Mouse (Mus musculus): Measurements from ENCODE around the gene Kng1. TPM values are rescaled to one million over a fixed set of nuclear protein-coding genes. Genes with fewer than 3 reads are reported as not detected.
"Not testable (repeated sequence)": the region's sequence is repeated elsewhere in the genome, so short reads cannot be mapped to it uniquely, and the experiment has no call there.

The Kng1 gene
- polyA plus RNA-seq, 1 experiment from 2014 or later = 9.2 TPM

DNA sequence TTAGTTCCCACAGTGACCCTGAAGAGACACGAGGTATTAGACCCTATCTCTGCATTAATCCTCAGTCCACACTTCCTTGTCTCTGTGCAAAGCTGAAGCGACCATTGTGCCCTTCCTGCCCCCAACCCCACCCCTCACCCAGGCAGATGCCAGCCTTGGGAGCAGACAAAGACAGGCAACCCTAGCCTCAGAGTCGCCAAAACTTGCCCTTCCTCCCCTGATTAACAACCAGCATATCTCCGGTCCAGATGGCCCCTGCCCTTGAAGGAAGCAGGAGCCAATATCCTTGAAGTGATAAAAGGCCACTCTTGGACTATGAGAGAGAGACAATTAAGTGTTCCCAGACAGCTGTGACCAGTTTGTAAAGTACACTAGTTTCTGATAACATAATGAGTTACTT, 16.8 kb upstream of the Kng1 start:
- 11% methylated on average over 4 of the region's 4 CpGs for WGBS
- Histone ChIP-seq H3K27me3 (no peaks in the 10 kb centered on the region), H3K9me3 (replicated peaks) (no peaks in the 10 kb centered on the region), H3K36me3 (no peaks in the 10 kb centered on the region), H3K27ac (no peak overlapping the region), H3K4me3 (replicated peaks) (no peak overlapping the region), H3K4me2 (no peak overlapping the region), H3K4me1 (peaks cover 7% of the 10 kb centered on the region; the same call in 1 of the 2 replicates), H3K9ac (no peak overlapping the region)
- ATAC-seq (replicated peaks; ENCODE audit: low FRiP score) = no peak

DNA sequence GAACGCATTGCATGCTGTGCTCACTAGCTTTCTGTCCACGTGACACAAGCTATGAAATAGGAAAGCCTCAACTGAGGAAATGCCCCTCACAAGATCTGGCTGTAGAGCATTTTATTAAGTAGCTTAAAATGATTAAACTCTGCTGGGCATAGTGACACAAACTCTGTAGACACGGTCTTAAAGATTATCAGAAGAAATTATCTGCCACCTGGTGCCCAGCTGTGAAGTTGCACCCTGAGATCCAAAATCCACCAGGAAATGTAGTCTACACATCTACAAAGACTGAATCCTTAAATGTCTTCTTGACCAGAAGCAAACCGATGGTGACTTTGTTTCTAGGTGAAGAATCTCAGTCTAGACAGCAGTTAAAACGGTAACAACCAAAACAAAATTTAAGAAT, 11.3 kb upstream of the Kng1 start:
- Histone ChIP-seq H3K36me3 (no peaks in the 10 kb centered on the region), H3K9ac (no peak overlapping the region)

DNA sequence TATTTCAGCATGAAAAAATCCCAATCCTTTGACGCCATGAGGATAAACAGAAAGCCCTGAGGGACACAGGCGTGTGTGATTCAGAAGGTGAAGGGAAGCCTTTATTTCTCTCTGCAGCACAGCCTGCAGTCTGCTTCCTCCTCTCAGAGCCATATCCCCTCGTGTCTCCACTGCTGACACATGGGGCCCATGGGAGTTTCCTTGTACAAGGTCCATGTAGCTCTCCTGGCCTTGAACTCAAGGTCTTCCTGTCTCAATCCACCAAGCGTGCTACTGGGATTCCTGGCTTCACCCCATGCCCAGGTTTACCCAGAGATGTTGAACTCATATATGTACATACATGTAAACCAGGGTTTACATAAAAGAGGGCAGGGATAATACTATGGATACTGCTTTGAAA, 2.0 kb downstream of the Kng1 start:
- H3K4me2 ChIP-seq; H3K4me1 ChIP-seq; H3K9ac ChIP-seq; H3K9me3 ChIP-seq (replicated peaks); ATAC-seq (replicated peaks; ENCODE audit: low FRiP score); H3K27me3 ChIP-seq; H3K36me3 ChIP-seq; H3K27ac ChIP-seq; H3K4me3 ChIP-seq (replicated peaks): not testable (repeated sequence)
- WGBS = 55% methylated on average over 4 of the region's 4 CpGs

More for the DNA sequence above, 11.3 kb upstream of the Kng1 start:
- H3K4me2 ChIP-seq = no peak overlapping the region
- H3K27ac ChIP-seq = no peak overlapping the region
- H3K4me3 ChIP-seq (replicated peaks) = no peak overlapping the region
- no peaks in the 10 kb centered on the region for H3K9me3 ChIP-seq (replicated peaks)
- no peaks in the 10 kb centered on the region for H3K4me1 ChIP-seq
- H3K27me3 ChIP-seq = no peaks in the 10 kb centered on the region
- no peak for ATAC-seq (replicated peaks; ENCODE audit: low FRiP score)
- WGBS = 61% methylated on average over 5 of the region's 5 CpGs

DNA sequence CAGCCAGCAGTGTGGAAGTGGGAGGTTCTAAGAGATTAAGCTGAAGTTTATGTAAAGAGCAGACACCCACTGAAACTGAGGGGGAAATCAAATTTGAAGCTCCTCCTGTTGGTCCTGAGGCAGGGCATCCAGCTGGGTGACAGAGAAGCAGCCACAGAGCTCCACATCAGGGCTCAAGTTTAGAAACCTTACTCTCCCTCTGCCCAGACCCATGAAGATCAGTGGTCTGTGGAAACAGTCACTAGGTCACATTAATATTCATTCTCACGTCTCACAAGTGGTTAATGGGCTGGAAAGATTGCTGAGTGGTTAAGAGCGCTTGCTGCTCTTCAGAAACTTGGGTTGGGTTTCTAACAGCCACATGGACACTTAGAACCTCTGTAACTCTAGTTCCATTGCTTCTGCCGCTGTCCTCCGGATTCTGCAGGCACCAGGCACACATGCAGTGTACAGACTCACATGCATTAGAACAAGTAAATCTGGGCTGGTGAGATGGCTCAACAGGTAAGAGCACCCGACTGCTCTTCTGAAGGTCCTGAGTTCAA, 3.2 kb downstream of the Kng1 start:
- not testable (repeated sequence) for H3K9me3 ChIP-seq (replicated peaks); H3K27me3 ChIP-seq; H3K4me3 ChIP-seq (replicated peaks); H3K9ac ChIP-seq; H3K4me2 ChIP-seq; H3K36me3 ChIP-seq; H3K4me1 ChIP-seq
- H3K27ac ChIP-seq = peak overlapping the region; percentile 76
- 49% methylated on average over 5 of the region's 5 CpGs for WGBS
- peak; percentile 92 for ATAC-seq (replicated peaks; ENCODE audit: low FRiP score)

DNA sequence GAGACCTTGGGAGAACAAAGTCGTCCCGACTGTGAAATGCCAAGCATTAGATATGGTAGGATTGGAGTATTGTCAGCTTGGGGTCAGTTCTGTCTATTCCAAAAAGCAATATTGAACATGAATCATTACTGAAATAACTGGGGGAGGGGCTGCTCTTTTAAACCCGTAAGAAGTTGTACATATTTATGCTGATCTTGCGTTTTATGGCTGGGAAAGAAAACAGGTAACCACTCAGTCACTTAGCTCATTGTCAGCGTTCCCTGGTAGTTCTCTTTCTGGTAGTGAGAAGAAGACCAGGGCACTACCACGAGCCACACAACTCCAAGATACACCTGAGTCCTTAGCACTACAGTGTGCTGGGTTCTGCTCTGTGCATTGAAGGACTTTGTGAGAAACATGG, 19.9 kb downstream of the Kng1 start:
- WGBS = 81% methylated on average over 6 of the region's 6 CpGs
- H3K4me2 ChIP-seq; H3K9ac ChIP-seq; H3K9me3 ChIP-seq (replicated peaks); H3K27me3 ChIP-seq; H3K36me3 ChIP-seq; H3K4me1 ChIP-seq; ATAC-seq (replicated peaks; ENCODE audit: low FRiP score); H3K27ac ChIP-seq; H3K4me3 ChIP-seq (replicated peaks): not testable (repeated sequence)

DNA sequence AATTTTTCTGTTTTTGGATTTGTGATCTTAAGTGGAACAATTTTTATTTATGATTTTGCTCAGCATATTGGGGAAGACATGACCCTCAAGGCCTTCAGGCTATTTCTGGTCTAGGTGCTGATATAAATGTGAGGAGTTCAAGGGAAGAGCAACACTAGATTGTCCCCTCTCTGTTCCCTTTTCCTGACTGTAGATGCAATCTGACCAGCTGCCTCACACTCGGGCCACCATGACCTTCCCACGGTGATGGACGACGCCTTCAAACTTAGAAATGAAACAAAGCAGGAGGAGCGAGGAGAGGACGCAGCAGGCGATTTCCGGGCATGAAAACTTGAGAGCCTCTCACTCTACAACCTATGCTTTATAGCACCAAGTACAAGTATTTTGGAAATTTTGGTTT, 29.5 kb downstream of the Kng1 start:
- H3K4me1 ChIP-seq; H3K9me3 ChIP-seq (replicated peaks); H3K27me3 ChIP-seq; H3K27ac ChIP-seq; H3K36me3 ChIP-seq; ATAC-seq (replicated peaks; ENCODE audit: low FRiP score); H3K9ac ChIP-seq; H3K4me2 ChIP-seq; H3K4me3 ChIP-seq (replicated peaks): not testable (repeated sequence)
- WGBS = 71% methylated on average over 8 of the region's 8 CpGs

DNA sequence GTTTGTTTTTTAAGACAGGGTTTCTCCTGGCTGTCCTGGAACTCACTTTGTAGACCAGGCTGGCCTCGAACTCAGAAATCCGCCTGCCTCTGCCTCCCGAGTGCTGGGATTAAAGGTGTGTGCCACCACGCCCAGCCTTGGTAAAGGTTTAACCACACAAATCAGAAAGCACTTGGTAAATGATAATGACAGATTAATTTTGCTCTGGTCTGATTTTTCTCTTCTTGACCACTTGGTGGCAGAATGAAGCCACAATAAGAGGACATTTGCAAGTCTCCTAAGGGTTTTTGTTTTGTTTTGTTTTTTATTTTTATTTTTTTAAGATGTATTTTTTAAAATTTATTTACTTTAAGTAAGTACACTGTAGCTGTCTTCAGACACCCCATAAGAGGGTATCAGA, 30.0 kb downstream of the Kng1 start:
- not testable (repeated sequence) for H3K27ac ChIP-seq; H3K9ac ChIP-seq; H3K9me3 ChIP-seq (replicated peaks); H3K4me3 ChIP-seq (replicated peaks); H3K27me3 ChIP-seq; H3K4me2 ChIP-seq; H3K4me1 ChIP-seq; H3K36me3 ChIP-seq; ATAC-seq (replicated peaks; ENCODE audit: low FRiP score)
- 47% methylated on average over 4 of the region's 4 CpGs for WGBS

DNA sequence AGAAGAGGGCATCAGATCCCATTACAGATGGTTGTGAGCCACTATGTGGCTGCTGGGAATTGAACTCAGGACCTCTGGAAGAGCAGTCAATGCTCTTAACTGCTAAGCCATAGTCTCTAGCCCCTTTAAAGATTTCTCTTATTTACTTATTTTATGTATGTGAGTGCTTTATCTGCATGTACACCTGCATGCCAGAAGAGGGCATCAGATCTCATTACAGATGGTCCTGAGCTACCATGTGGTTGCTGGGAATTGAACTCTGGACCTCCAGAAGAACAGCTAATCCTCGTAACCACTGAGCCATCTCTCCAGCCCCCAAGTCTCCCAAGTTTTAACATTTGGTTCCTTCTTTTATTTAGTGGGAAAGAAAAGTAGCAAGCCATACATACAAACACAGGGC, 30.8 kb downstream of the Kng1 start:
- not testable (repeated sequence) for H3K36me3 ChIP-seq; H3K27ac ChIP-seq; H3K4me2 ChIP-seq; H3K4me1 ChIP-seq; H3K4me3 ChIP-seq (replicated peaks); H3K27me3 ChIP-seq; H3K9me3 ChIP-seq (replicated peaks); H3K9ac ChIP-seq; ATAC-seq (replicated peaks; ENCODE audit: low FRiP score)
- 89% methylated on average over 1 of the region's 1 CpGs for WGBS

DNA sequence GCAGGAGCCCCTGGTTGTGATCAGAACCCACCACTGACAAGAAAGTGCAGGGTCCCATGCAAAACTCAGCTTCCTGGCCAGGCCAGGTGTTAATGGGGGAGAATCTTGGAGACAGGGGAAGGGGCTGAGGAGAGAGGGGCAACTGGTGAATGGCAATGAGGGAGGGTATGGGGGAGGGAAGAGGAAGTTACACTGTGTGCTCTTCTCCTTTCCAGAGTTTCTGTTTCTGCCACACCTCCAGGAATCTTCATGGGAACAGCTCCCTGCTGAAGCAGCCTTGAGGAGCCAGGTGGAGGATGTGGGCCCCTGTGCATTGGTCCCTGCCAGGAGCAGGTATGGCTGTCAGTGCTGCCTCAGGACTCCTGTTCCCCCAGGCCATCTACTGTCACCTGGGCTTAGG, 33.7 kb downstream of the Kng1 start:
- not testable (repeated sequence) for H3K36me3 ChIP-seq; H3K4me2 ChIP-seq; H3K27ac ChIP-seq; ATAC-seq (replicated peaks; ENCODE audit: low FRiP score); H3K4me3 ChIP-seq (replicated peaks); H3K27me3 ChIP-seq; H3K9ac ChIP-seq; H3K4me1 ChIP-seq; H3K9me3 ChIP-seq (replicated peaks)

DNA sequence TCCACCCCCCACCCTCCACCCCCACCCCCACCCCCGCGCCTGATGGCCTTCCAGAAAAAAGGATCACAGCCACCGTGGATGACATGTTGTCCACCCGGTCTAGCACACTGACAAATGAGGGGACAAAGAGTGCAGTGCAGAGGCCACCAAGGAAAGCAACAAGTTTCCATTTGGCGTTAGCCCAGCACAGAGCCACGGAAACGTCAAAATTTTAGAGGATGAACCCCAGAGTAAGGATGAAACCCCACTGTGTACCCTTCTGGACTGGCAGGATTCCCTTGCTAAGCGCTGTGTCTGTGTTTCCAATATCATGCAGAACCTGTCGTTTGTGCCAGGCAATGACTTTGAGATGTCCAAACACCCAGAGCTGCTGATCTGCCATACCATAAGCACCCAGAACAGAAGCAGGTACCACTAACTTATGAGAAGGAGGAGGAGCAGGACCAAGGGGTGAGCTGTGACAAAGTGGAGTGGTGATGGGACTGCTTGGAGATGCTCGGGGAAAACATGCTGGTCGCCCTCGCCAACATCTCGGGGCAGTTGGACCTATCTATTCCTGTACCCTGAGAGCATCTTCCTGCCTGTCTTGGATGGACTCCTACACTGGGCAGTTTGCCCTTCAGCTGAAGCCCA, 35.8 kb downstream of the Kng1 start:
- Histone ChIP-seq H3K9me3 (replicated peaks) (no peaks in the 10 kb centered on the region), H3K27ac (no peak overlapping the region), H3K9ac (no peak overlapping the region), H3K4me2 (no peak overlapping the region), H3K4me1 (no peaks in the 10 kb centered on the region), H3K36me3 (no peaks in the 10 kb centered on the region), H3K4me3 (replicated peaks) (no peak overlapping the region), H3K27me3 (no peaks in the 10 kb centered on the region)
- WGBS = 78% methylated on average over 13 of the region's 13 CpGs
- no peak for ATAC-seq (replicated peaks; ENCODE audit: low FRiP score)

DNA sequence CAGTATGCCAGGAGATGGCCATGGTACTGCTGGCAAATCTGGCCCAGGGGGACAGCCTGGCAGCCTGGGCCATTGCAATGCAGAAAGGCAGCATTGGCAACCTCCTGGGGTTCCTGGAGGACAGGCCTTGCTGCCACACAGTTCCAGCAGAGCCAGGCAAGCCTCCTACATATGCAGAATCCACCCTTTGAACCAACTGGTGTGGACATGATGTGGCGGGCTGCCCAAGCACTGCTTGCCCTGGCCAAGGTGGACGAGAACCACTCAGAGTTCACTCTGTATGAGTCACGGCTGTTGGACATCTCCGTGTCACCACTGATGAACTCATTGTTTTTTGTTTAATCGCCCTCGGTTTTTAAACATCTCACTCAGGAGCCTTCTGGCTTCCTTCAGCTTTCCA, 36.5 kb downstream of the Kng1 start:
- 86% methylated on average over 6 of the region's 6 CpGs for WGBS
- no peaks in the 10 kb centered on the region for H3K4me1 ChIP-seq
- no peak overlapping the region for H3K27ac ChIP-seq
- H3K4me2 ChIP-seq = no peak overlapping the region
- H3K9me3 ChIP-seq (replicated peaks) = no peaks in the 10 kb centered on the region
- H3K36me3 ChIP-seq = no peaks in the 10 kb centered on the region
- no peaks in the 10 kb centered on the region for H3K27me3 ChIP-seq
- ATAC-seq (replicated peaks; ENCODE audit: low FRiP score) = no peak
- H3K9ac ChIP-seq = no peak overlapping the region
- H3K4me3 ChIP-seq (replicated peaks) = no peak overlapping the region

DNA sequence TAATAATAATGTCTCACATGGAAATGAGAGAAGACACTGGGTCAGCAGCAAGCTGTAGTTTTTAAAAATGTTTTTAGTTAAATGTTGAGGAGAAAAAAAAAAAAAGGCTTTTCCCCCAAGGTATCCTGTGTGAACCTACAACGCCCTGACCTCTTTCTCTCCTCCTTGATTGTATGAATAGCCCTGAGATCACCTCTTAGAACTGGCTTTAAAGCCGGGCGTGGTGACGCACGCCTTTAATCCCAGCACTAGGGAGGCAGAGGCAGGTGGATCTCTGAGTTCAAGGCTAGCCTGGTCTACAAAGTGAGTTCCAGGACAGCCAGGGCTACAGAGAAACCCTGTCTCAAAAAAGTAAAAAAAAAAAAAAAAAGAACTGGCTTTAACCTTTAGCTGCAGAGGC, 37.9 kb downstream of the Kng1 start:
- H3K9me3 ChIP-seq (replicated peaks); H3K4me2 ChIP-seq; H3K4me1 ChIP-seq; H3K9ac ChIP-seq; H3K4me3 ChIP-seq (replicated peaks); H3K27me3 ChIP-seq; H3K36me3 ChIP-seq; H3K27ac ChIP-seq; ATAC-seq (replicated peaks; ENCODE audit: low FRiP score): not testable (repeated sequence)
- 89% methylated on average over 5 of the region's 5 CpGs for WGBS

DNA sequence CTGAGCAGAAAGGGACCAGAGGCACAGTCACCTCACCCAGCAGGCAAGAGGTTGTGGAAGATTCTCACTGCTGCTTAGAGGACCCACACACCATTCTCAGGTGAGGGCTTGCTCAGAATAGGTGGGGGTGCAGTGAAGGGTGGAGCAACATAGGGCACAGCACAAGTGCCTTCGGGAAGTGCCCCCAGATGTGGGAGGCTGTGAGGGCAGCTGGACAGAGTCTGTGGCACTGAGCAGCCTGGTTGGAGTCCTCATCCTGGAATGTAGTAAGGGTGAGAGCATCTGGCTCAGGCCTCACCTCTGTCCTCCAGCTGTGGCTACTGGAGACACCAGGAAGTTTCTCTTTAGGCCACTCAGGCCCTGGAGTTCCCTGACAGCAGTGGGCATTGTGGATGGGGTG, 39.2 kb downstream of the Kng1 start:
- H3K4me1 ChIP-seq = peaks cover 14% of the 10 kb centered on the region
- not testable (repeated sequence) for H3K9ac ChIP-seq; H3K4me2 ChIP-seq; H3K27me3 ChIP-seq; H3K9me3 ChIP-seq (replicated peaks); ATAC-seq (replicated peaks; ENCODE audit: low FRiP score); H3K4me3 ChIP-seq (replicated peaks); H3K27ac ChIP-seq; H3K36me3 ChIP-seq
- 80% methylated on average over 1 of the region's 1 CpGs for WGBS

All from kidney, embryonic 15.5 days (tissue).